In the genomic region with DNA sequence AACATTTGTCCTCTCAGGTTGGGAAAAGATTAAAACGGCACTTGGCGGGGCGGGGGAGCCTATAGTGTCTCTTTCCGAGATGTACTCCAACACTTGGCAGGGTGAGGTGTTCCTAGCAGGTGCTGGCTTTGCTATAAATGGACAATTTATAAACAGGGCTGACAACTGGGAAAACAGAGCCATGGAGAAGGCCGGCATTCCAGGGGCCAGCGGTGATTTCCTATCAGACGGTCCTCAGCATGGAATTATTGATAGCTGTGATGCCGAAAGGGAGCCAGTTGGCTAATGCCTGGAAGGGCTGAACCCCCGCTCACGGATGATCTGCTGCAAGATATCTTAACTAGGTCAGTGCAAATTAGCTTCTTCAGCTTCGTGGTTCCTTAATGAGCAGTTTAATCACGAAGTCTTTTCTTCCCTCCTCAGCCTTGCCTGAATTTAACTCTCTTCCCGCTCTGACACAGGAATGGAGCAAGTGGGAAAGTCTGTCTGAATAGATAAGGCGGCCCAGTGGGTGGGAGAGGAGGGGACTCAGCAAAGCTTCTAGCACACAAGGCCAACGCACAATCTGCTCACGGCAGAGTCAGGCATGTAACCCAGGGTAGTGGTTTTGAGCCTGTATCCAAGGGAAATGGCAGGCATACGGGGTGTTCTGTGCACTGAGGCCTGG, we compare ENCODE assay signal across 8 mouse cellular contexts.
DNase-seq lines count a peak whose midpoint lies in the region; ATAC-seq lines count a peak whose summit lies in the region.

No protein-coding gene starts in this region.

- H3K4me1 ChIP-seq in neural tube, embryonic 13.5 days (replicated peaks): peaks cover 34% of the 10 kb centered on the region
- H3K4me1 ChIP-seq in forebrain, embryonic 16.5 days (replicated peaks; ENCODE audit: control insufficient read depth, insufficient read depth, low read length): peaks cover 9% of the 10 kb centered on the region
- peaks cover 45% of the 10 kb centered on the region for H3K4me1 ChIP-seq in liver, embryonic 13.5 days (replicated peaks)

- H3K27me3 ChIP-seq in neural tube, embryonic 13.5 days: no peaks in the 10 kb centered on the region
- no peaks in the 10 kb centered on the region for H3K27me3 ChIP-seq in forebrain, embryonic 16.5 days (replicated peaks; ENCODE audit: control insufficient read depth, insufficient read depth, low read length)
- H3K27me3 ChIP-seq in liver, embryonic 13.5 days: peaks cover 22% of the 10 kb centered on the region

- no peaks in the 10 kb centered on the region for H3K36me3 ChIP-seq in neural tube, embryonic 13.5 days
- no peaks in the 10 kb centered on the region for H3K36me3 ChIP-seq in forebrain, embryonic 16.5 days (ENCODE audit: control insufficient read depth, insufficient read depth)
- no peaks in the 10 kb centered on the region for H3K36me3 ChIP-seq in liver, embryonic 13.5 days

- 35% methylated on average over 17 of the region's 17 CpGs for WGBS in neural tube, embryonic 13.5 days
- 17% methylated on average over 17 of the region's 17 CpGs for WGBS in forebrain, embryonic 16.5 days
- 27% methylated on average over 17 of the region's 17 CpGs for WGBS in liver, embryonic 13.5 days (ENCODE audit: insufficient replicate concordance)

- H3K9ac ChIP-seq in neural tube, embryonic 13.5 days: no peak overlapping the region
- no peak overlapping the region for H3K9ac ChIP-seq in forebrain, embryonic 16.5 days (replicated peaks; ENCODE audit: low read depth, low read length)
- no peak overlapping the region for H3K9ac ChIP-seq in liver, embryonic 13.5 days

- ATAC-seq in neural tube, embryonic 13.5 days (ENCODE audit: low read depth): no peak
- peak; percentile 36; the same call in 1 of the 2 replicates for ATAC-seq in forebrain, embryonic 16.5 days
- peak; percentile 82 for ATAC-seq in liver, embryonic 13.5 days (ENCODE audit: low read depth)

- H3K4me3 ChIP-seq in neural tube, embryonic 13.5 days: no peak overlapping the region
- H3K4me3 ChIP-seq in forebrain, embryonic 16.5 days (replicated peaks; ENCODE audit: low read length): no peak overlapping the region
- H3K4me3 ChIP-seq in liver, embryonic 13.5 days (replicated peaks): no peak overlapping the region

- no peak for DNase-seq in neural tube, embryonic 10.5 days (ENCODE audit: extremely low spot score, low spot score)
- peak; percentile 51 for DNase-seq in liver, embryonic 13.5 days
- DNase-seq in telencephalon, adult 2 months (ENCODE audit: low read depth, low spot score): peak; percentile 64
- no peak for DNase-seq in c-Kit-positive CD71-positive TER-119-positive erythroid progenitor cells, embryonic 14.5 days (ENCODE audit: low spot score)
- DNase-seq in heart, postnatal 14 days: no peak
- no peak for DNase-seq in thymus, adult 18-20 months

- intact Hi-C loops in heart, postnatal 14 days (cut with DNase I): no loop called here

- no peak overlapping the region for H3K4me2 ChIP-seq in neural tube, embryonic 13.5 days
- no peak overlapping the region for H3K4me2 ChIP-seq in forebrain, embryonic 16.5 days (ENCODE audit: low read length)
- peak overlapping the region; percentile 42 for H3K4me2 ChIP-seq in liver, embryonic 13.5 days

- H3K9me3 ChIP-seq in neural tube, embryonic 13.5 days: no peaks in the 10 kb centered on the region
- H3K9me3 ChIP-seq in forebrain, embryonic 16.5 days (ENCODE audit: control insufficient read depth, low read length): peaks cover 4% of the 10 kb centered on the region; the same call in 1 of the 2 replicates
- no peaks in the 10 kb centered on the region for H3K9me3 ChIP-seq in liver, embryonic 13.5 days (replicated peaks)

- peak overlapping the region; percentile 29; the same call in 1 of the 2 replicates for H3K27ac ChIP-seq in neural tube, embryonic 13.5 days (replicated peaks)
- no peak overlapping the region for H3K27ac ChIP-seq in forebrain, embryonic 16.5 days (ENCODE audit: low read length)
- H3K27ac ChIP-seq in liver, embryonic 13.5 days: no peak overlapping the region

Comparison
In these comparisons a context has a peak if more than half of its experiments do, and no peak if none do; other contexts are left out.
1. DNase-seq: peak in liver, embryonic 13.5 days (single experiment) and telencephalon, adult 2 months (single experiment); none in neural tube, embryonic 10.5 days (single experiment), c-Kit-positive CD71-positive TER-119-positive erythroid progenitor cells, embryonic 14.5 days (single experiment), heart, postnatal 14 days (0 of 2) and thymus, adult 18-20 months (0 of 2).